Mouse (Mus musculus) left cerebral cortex, adult 9 months (tissue): ENCODE measurements at regions not wholly inside any gene's neighbourhood (a gene's known extent, or its start where the extent isn't known, plus 50 kb on each side); places are given as distances from the start of the nearest gene placed in this dataset.

ENCODE experiments used
- DNase-seq, 2 experiments: peaks; one replicate each; pipeline ENCODE4 v3.0.0; 2022; ENCODE audit warnings: low spot score in 2 of 2

DNA sequence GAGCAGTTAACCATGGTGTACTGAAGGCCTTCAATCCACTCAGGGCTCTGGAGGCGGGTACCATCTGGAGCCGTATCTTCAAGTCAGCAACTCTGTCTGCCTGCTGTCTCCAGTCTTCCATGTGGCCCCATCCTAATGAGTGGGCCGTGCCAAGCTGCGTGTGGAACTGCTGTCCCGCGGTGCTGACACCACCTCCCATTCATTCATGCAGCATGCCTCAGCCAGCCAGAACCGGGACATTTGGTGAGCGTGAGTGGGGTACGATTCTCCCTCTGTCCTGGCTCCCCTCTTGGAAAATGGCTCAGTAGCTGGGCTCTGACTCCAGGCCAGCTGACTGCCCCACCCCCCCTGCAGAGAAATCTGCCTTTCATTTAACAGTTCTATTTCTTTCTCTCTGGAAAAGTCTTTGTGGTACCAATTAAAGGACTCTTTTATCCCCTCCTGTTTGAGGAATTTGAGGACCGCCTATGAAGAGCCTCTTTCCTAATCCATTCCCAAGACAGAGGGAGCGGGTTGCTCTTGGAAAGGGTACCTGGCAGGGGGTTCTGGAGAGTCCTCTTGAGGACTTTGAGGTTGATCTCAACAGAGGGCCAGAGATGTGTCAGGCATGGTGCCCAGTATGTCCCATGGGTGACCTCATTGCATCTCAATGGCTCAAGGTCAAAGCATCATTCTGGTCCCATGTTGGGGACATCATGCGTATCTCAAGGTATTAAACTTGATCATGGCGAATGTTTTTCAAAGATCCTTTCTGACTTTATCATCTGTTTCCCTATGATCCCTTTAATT is 55.5 kb upstream of the Brd7 start:
- DNase-seq = peak; percentile 40 to 78

DNA sequence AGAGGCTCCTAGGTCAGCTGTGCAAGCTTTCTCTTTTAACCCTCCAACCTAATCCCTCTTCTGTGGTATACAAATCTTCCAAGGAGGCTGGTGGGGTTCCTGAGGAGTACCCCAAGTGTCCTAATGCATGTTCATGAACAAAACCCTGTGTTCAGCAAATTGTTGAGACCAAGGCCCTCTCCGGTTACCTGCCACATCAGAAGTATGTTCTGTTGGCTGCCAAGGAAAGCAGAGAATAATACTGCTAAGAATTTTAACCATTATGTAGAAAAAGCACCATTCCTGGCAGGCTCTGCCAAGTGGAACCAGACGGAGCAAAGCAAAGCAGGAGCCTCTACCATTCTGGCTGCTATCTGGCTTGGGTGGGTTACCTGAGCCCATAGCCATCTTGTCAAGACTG is 61.3 kb upstream of the Brd7 start:
- DNase-seq = no peak

DNA sequence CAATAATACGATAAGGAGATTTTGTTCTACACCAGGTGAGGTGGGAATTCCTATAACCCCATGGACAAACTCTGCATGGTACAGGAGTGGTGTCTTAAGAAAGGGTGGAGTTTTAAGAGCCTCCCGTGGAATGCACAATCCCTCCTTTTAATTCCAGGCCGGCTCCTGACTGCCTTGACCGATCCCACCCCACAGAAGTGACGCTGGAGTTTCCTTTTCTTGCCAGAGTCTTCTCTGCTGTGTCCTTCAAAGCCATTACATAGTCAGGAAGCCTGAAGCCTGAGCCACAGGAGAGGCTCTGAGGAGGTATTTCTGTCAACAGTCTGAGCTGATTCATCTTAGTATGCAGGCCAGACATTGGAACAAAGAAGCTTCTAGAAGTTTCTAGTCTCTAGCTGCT is 66.6 kb upstream of the Brd7 start:
- DNase-seq = no peak

DNA sequence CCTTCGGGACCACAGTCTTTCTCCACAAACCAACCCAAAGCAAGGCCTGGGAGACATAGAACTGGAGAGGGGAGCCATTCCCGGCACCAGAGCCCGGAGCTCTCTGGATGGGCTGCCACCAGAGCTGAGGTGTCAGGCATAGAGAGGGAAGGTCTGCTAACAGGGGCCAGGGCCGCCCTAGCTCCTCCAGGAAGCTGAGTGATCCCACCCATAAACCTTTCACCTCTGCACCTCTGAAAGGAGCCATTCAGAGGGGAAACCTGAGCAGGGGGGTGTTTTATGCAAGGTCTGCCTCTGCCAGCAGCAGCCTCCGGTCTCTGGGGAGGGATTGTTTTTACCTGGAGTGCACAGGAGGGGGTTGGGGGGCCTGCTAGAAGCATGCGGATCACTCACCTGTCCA is 69.4 kb upstream of the Brd7 start:
- no peak for DNase-seq

DNA sequence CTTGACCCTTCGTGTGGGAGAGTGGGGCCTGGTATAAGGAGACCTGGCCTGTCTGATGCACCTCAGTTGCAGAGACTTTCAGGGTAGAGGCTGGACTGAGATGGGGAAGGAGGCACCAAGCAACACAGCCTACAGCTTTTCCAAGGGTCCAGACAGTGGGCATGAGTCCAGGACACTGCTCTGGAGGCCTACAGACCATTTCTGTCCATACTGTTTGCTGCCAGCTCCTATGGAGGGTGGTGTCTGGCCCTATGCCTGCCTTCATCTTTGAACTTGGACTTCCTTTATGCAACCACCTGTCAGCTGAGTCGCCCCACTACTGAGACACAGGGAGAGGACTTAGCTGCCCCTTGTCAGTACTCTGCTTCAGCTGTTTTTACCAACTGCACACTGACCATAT is 73.7 kb upstream of the Brd7 start:
- DNase-seq = no peak

DNA sequence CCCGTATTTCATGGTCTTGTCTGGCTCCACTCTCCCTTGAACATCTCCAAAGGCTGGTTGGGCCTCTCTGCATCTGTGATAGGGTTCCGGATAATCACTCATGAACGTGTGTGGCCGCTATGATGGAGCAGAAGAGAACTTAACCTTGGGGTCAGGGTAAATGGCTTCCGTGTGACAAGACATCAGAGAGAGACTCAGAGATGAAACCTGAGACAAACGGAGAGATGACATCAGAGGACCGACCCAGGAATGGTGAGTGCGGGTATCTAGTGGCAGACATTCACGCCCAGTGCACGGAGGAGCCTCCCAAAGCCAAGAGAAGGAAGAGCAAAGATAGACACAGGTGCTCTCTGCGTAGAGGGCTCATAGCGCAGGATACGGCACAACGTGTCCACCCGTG is 78.2 kb upstream of the Brd7 start:
- DNase-seq = no peak

DNA sequence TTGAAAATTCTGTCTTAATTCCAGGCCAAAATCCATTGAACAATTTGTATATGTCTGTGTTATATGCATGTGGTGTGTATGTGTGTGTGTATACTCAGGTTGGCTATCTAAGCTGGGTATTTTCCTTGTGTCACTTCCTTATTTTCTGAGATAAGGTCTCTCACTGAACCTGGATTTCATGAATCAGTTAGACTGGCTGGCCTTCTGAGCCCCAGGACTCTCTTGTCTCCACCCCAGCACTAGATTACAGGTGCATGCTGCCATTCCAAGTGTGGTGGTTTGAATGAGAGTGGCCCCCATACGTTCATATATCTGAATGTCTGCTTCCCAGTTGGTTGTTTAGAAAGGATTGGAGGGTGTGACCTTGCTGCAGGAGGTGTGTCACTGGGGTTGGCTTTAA is 77.8 kb upstream of the Nkd1 start:
- DNase-seq = no peak

DNA sequence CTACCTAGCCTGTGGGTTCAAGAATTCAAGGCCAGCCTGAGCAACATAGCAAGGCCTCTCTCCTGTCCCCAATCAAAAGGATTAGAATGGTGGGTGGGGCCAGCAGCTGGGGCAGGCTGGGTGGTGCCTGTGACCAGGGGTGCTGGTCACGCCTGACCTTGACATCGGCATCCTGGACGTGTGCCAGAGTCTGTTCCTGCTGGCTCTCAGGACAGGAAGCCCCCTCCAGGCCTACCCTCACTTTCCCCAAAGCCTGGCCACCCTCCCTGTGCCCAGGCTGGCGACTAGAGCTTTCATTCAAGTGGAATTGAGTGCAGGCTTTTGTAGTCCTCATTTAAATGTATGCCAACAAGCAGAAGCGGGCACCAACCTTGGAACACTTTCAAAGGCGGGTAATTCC is 73.7 kb upstream of the Nkd1 start:
- peak in 1 of 2 experiments; percentile 10 for DNase-seq

DNA sequence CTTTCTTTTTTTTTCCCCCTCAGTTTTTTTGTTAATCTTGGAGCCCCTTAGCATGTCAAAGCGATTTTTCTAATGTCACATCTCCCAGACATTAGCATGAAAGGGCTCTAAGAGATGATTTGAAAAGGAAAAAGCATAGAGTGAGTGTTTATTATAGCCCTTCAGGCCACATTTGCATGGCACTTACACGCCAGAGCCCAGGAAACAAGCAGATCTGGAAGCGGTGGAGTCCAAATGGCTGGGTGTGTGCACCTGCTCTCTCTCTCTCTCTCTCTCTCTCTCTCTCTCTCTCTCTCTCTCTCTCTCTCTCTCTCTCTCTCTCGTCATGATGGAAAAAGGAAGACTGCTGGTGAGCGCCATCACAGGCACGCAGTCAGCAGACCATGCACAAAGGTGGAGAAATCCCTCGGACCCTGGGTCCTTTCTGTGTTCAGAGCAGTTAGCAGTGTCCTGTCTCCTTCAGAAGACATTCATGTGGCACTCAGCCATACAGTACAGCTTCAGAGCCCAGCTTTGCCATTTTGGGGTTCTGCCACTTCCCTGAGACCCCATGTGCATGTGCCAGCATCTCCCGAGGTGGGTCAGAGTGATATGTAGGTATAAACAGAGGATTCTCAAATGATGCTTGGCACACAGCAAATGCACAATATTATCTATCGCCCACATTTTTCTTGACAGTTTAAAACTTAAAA is 73.2 kb upstream of the Nkd1 start:
- no peak for DNase-seq

DNA sequence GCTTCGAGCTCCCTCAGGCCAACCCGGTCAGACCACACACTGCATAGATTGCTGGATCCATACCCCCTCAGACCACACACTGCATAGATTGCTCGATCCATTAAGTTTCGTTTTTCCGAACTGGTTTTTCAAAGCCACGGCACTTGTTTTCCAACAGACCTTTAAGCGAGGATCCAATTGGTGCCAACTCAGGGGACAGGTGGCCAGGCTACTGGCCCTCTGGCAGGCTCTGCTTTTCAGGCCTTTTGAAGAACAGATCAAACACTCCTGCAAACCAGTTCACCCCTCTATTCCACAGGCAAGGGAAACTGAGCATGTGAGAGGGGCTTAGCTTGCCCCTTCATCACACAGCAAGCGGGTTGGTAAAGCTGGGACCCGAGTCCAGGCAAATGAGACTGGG is 72.2 kb upstream of the Nkd1 start:
- no peak for DNase-seq

DNA sequence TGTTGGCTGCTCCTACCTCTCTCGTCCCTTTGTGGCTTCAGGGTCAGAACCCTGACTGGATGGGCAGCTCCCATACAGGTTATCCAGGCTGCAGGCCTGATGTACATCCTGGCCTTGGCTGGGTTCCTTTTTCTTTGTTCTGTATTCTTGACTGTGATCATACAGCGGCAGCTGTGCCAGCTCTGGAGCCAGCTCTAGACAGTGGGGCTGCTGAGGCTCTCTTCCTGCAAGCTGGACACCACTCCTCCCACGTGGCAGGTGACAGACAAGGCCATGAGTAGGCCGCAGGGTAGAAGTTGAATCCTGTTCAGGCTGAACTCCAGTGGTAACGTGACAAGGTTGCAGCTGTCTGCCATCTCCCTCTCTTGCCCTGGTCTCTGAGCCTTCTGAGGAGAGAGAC is 71.6 kb upstream of the Nkd1 start:
- no peak for DNase-seq

DNA sequence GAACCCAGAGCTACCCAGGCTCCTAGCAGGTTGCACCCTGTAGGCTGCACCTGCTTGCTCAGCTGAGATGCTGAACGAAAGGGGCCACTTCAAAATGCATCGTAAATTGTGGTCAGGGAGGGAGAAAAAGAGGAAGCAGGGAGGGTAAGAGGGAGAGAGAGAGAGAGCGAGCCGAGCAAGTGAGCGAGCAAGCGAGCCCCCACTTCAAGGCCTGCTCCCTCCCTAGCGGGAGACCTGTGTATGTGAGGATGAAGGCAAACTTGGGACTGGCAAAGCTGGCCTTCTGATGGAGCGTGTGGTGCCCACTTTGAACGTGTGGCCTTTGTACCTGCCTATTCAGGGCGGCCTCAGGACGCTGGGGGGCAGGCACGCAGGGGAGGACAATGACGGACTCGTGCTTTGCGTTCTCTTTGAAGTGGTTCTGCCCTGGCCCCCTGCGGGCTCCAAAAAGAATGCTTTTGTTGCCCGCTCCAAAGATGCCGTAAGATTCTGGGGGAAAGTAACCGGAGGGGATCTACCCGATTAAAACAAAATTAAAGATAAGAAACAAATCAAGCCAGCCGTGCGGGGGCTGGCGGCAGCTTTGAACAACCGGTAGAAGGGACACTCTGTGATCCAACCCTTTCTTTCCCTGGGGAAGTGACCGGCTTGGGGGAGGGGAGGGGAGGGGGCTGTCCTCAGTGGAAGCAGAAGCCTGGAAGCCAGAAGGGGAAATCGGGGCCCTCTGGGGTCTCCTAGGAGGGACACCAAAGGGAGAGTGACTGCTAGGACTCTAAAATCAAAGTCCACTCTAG is 70.1 kb upstream of the Nkd1 start:
- DNase-seq = no peak

DNA sequence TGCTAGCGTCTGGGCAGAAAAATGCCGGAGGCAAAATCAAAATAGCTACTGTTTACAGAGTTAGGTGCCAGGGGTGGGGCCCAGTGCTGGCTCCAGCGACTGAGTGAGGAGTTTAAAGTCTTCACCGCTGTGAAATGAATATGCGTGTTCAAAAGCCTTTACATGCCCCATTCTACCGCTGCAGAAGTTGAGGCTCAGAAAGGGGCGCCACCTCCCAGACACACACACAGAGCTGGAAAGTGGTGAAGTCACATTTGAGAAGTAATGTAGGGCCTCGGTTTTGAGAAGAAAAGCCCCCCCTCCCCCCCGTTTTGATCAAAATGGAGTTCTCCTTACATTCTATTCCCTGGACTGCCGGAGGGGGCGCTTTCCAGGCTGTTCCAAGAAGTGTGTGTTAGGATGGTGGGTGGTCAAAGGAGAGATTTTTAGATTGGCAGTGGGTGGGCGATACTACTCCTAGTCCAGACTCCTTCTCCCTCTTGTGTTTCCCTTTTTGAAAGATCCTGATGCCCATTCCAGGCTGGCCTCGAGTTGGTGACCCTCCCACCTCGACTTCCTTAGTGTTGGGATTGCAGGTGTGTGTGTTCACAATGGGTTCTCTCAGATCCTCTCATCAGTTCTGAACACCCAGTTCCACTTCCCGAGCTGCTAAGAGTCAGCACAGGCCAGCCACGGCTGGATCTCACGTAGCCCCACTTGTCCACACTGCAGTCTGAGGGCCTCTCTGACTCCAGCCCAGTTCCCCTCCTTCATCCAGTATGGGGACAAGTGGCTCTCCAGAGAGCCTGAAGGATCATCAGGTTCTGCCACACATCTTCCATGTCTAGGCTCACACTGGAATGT is 69.3 kb upstream of the Nkd1 start:
- no peak for DNase-seq

DNA sequence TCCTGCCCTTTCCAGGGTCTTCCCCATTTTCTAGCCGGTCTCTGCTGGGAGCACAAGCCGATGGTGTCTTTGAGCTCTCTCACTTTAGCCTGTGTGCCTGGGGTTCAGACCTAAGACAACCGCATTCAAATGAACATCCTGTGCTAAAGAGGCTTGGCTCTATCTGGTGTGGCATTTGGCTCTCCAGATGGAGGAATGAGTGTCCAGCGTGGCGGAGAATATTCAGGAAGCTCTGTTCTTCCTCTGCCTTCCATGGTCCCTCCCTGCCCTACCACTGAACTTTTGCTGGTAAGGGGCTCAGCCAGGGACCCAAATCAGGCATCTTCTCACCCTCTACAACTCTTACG is 68.7 kb upstream of the Nkd1 start:
- no peak for DNase-seq

DNA sequence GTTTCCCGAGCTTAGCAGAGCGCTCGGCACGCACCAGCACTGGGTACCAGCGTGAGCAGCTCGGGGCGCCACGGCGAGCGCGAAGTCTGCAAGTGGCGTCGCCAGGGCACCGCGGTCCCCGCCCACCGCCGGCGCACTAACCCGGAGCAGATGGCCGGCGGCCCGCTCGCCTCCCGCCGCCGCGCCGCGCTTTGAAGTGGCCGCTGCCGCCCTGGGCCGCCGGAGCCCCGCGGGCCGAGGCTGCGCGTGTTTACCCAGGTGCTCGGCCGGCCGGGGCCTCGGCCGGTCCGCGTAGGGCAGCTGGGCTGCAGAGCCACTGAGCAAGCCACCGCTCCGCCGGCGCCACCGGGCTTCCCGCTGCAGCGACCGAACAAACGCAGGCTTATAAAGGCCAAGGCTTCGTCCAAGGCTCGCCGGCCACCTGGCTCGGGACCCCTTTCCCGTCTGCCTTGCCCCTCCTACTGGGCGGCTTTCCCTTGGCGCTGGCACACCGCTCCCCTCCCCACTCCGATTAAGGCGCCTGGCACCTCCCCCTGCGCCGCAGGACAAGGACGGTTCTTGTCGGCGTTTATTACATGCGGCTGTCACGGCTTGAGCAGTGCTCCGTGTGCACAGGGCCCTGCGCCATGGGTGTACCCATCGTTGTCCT is 67.0 kb upstream of the Nkd1 start:
- DNase-seq = peak in 1 of 2 experiments; percentile 34

DNA sequence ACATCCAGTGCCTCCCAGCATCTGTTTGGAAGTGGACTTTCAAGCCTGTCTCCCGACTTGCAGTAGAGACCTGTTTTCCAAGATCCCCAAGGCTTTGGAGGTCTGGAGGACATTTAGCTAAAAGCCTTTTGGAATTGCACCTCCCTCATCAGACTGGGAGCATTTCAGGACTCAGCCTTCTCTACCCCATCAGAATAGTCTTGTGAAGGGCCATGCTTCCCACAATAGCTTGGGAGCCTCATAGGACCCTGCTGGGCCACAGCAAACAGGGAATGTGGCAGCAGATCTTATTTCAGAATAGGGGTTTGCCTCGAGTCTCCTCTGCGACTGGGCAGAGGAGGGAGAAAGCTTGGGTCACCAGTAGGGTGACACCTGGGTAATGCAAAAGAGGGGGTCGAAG is 66.2 kb upstream of the Nkd1 start:
- no peak for DNase-seq

DNA sequence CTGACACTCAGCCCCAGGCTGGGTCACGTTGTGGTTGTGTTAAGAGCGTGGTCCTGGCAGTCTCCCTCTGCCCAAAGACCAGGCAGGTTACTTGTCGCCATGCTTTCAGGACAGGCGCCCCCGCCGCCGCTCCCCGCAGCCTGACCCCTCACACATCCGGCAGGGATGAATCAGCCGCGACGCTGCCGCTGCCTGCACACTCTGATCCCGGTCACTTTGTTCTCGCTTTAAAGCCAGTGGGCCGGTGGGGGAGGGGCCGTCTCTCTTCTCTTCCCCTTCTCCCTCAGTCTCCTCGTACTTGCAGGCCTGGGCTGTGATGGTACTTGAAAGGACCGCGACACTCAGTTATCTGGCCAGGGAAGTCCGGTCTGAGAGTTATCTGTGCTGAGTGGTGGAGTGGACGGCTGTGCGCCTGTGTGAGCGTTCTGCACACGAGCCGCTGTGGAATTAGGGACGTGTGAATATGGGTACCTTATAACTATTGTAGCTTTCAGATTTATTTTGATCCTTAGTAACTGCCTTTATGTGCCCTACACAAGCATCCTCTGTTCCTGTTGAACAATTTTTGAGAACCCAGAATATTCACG is 65.6 kb upstream of the Nkd1 start:
- DNase-seq = no peak

DNA sequence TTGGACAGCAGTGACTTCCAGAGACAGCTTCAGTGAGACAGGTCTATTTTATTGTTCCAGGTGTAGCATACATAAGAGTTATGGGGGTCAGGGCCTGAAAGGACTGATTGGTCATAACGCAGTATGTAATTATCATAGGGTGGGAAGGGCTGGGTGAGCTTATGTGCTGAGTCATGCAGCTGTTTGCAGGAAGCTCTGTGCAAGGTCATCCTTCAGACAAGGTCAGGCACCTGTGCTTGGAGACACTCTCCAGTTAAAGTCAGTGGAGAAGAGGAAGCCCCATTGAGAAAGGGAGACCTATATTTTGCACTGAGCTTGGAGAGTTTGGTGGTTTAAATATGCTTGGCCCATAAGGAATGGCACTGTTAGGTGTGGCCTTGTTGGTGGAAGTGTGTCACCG is 62.0 kb upstream of the Nkd1 start:
- DNase-seq = no peak

DNA sequence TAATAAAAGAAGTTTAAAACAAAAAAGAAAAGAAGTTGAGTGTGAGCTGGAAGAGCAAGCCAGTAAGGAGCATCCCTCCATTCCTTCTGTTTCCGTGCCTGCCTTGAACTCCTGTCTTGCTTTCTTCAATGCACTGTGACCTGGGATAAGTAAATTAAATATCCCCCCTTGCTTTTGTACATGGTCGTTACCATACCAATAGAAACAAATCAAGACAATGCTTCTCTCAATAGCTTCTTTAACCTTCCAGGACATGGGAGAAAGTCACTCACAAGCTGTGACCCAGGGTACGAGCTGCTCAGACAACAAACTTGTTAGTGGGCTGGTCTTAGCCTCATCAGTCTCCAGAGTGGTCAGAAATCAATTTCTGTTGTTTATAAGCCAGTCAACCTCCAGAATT is 53.4 kb upstream of the Nkd1 start:
- DNase-seq = no peak

DNA sequence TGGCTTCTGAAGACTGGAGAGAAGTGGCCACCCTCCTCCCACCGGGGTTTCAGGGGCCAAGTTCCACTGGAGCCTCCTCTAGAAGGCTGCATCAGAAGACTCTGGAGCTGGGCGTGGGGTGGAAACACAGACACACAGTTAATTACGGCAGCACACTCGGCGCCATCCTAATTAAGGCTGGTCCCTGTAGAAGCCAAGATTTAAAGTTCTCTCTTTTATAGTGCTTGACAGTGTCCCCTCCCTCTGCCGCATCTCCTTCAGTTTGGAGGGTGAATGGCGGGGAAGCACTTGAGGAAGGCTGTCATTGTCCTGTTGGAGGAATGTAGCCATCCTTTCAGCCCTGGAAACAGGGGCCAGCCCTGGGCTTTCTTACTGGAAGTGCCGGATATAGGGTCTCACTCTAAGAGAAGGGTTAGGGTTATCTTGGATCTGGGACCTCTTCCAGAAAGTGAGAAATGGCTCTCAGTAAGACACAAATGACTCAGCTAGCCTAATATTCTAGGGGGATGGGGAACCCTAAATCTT is 50.2 kb upstream of the Nkd1 start:
- DNase-seq = no peak
